Mouse (Mus musculus): ENCODE data around the gene Gm340.

DNA sequence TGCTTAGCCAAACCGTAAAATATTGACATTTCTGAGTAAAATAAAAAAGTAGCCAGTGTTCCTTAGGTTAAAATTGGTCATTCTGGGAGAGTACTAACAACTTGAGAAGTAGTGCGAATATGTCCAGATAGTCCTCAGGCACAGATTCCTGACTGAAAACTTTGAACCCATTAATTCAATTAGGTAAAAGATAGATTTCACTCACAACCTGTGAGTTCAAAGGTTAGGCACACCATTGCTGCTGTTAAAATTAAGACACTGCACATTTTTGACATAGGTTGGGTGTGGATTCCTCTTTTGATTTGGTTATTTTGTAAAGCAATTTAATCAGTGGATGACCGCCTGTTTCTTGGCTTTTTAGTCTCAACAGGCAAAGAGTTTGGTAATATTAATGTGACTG lies 21.3 kb upstream of the Gm340 start:
- TF ChIP-seq EP300 (optimal IDR thresholded peaks at IDR 0.05) (no peak), CTCF (IDR thresholded peaks at IDR 0.05; ENCODE audit: low read depth) (no peak)

All from stomach, postnatal 0 days (tissue).